In the genomic region with DNA sequence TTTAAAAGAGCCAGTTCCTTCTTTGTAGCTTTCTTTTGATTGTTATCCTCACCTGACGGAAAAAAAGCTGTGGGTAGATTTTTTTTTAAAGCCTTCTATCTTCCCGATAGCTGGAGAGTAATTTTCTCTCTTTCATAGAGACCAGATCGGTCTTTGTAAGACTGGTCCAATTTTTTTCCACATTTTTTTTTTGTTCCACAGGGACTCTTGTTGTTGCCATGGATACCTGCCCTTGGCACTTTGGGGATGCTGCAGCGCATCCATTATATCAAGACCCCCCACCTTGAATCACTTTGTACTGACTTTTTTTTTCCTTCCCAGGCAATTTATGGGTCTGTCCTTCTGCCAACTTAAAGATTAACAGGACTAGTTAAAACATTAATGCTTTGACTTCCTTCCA, we compare ENCODE assay signal across 22 mouse cellular contexts.
A peak's percentile ranks its signal among the peaks of the same experiment; 100 is the strongest.
DNase-seq lines count a peak whose midpoint lies in the region; ATAC-seq and TF ChIP-seq lines count a peak whose summit lies in the region.
"Had no signal": no experiment of that assay in that cellular context is flagged by ENCODE, and none has a peak within 500 bp of the region (broad histone marks: within the 10 kb centered on the region; RNA-seq: fewer than 3 reads in every experiment).

No protein-coding gene starts in this region.

- no peak for ATAC-seq in hindbrain, embryonic 11.5 days (ENCODE audit: low FRiP score)
- ATAC-seq in hindbrain, embryonic 16.5 days: no peak
- ATAC-seq in midbrain, embryonic 14.5 days (ENCODE audit: low FRiP score, low TSS enrichment): no peak
- ATAC-seq in midbrain, embryonic 13.5 days: no peak
- ATAC-seq: forebrain, embryonic 15.5 days; intestine, embryonic 16.5 days had no signal

- H3K4me2 ChIP-seq in hindbrain, embryonic 11.5 days (replicated peaks; ENCODE audit: low read depth, low read length): no peak overlapping the region
- H3K4me2 ChIP-seq in hindbrain, embryonic 16.5 days (ENCODE audit: low read length): no peak overlapping the region
- H3K4me2 ChIP-seq in midbrain, embryonic 14.5 days (ENCODE audit: low read length): no peak overlapping the region
- no peak overlapping the region for H3K4me2 ChIP-seq in midbrain, embryonic 13.5 days (replicated peaks)
- H3K4me2 ChIP-seq: embryonic facial prominence, embryonic 15.5 days; forebrain, embryonic 15.5 days; heart, embryonic 11.5 days; heart, embryonic 15.5 days had no signal

- H3K9me3 ChIP-seq in hindbrain, embryonic 11.5 days (ENCODE audit: control insufficient read depth, low read length): no peaks in the 10 kb centered on the region
- H3K9me3 ChIP-seq in hindbrain, embryonic 16.5 days (ENCODE audit: control insufficient read depth, low read length): no peaks in the 10 kb centered on the region
- H3K9me3 ChIP-seq in midbrain, embryonic 14.5 days (ENCODE audit: control insufficient read depth, low read length): no peaks in the 10 kb centered on the region
- no peaks in the 10 kb centered on the region for H3K9me3 ChIP-seq in midbrain, embryonic 13.5 days
- H3K9me3 ChIP-seq: embryonic facial prominence, embryonic 15.5 days; forebrain, embryonic 10.5 days; forebrain, embryonic 15.5 days; heart, embryonic 15.5 days had no signal

- no peak overlapping the region for H3K9ac ChIP-seq in hindbrain, embryonic 11.5 days (ENCODE audit: low read depth, low read length)
- no peak overlapping the region for H3K9ac ChIP-seq in hindbrain, embryonic 16.5 days (ENCODE audit: low read depth, low read length)
- H3K9ac ChIP-seq in midbrain, embryonic 14.5 days (replicated peaks; ENCODE audit: low read length): no peak overlapping the region
- H3K9ac ChIP-seq in midbrain, embryonic 13.5 days (replicated peaks): no peak overlapping the region
- H3K9ac ChIP-seq: embryonic facial prominence, embryonic 15.5 days; forebrain, embryonic 15.5 days; heart, embryonic 15.5 days had no signal

- no peak for TF ChIP-seq CTCF in brain, embryonic 14.5 days (IDR thresholded peaks at IDR 0.05; ENCODE audit: borderline replicate concordance, extremely low read depth, insufficient read depth, insufficient read length)
- no peak for TF ChIP-seq CTCF in thymus, adult 2 months (IDR thresholded peaks at IDR 0.05; ENCODE audit: borderline replicate concordance, control insufficient read depth, extremely low read depth, insufficient read depth, low read length, poor library complexity)

- H3K27ac ChIP-seq in hindbrain, embryonic 11.5 days (ENCODE audit: low read depth, low read length): no peak overlapping the region
- no peak overlapping the region for H3K27ac ChIP-seq in hindbrain, embryonic 16.5 days (ENCODE audit: low read depth, low read length)
- H3K27ac ChIP-seq in midbrain, embryonic 14.5 days (replicated peaks; ENCODE audit: low read depth, low read length): no peak overlapping the region
- H3K27ac ChIP-seq in midbrain, embryonic 13.5 days: no peak overlapping the region
- no peak overlapping the region for H3K27ac ChIP-seq in thymus, adult 2 months (ENCODE audit: control insufficient read depth, insufficient read depth, low read length)
- H3K27ac ChIP-seq: embryonic facial prominence, embryonic 15.5 days; forebrain, embryonic 10.5 days; forebrain, embryonic 15.5 days; heart, adult 2 months; heart, embryonic 15.5 days had no signal

- no peaks in the 10 kb centered on the region for H3K27me3 ChIP-seq in hindbrain, embryonic 11.5 days (ENCODE audit: control insufficient read depth, insufficient read depth, low read length)
- no peaks in the 10 kb centered on the region for H3K27me3 ChIP-seq in hindbrain, embryonic 16.5 days (replicated peaks; ENCODE audit: control insufficient read depth, insufficient read depth, low read length)
- H3K27me3 ChIP-seq in midbrain, embryonic 14.5 days (ENCODE audit: control insufficient read depth, insufficient read depth, low read length): no peaks in the 10 kb centered on the region
- no peaks in the 10 kb centered on the region for H3K27me3 ChIP-seq in midbrain, embryonic 13.5 days
- no peaks in the 10 kb centered on the region for H3K27me3 ChIP-seq in thymus, adult 2 months (ENCODE audit: control insufficient read depth, insufficient read depth, low read length)
- H3K27me3 ChIP-seq: embryonic facial prominence, embryonic 15.5 days; forebrain, embryonic 15.5 days; heart, embryonic 15.5 days had no signal

- TF ChIP-seq POLR2A in brain, embryonic 14.5 days (IDR thresholded peaks at IDR 0.05; ENCODE audit: borderline replicate concordance, extremely low read depth, insufficient read depth, insufficient read length, poor library complexity, severe bottlenecking): no peak
- TF ChIP-seq POLR2A in thymus, adult 2 months (IDR thresholded peaks at IDR 0.05; ENCODE audit: control insufficient read depth, extremely low read depth, insufficient read depth, low read length, poor library complexity): no peak

- no peaks in the 10 kb centered on the region for H3K36me3 ChIP-seq in hindbrain, embryonic 11.5 days (ENCODE audit: control insufficient read depth, insufficient read depth, low read length)
- H3K36me3 ChIP-seq in hindbrain, embryonic 16.5 days (ENCODE audit: control insufficient read depth, insufficient read depth, low read length): no peaks in the 10 kb centered on the region
- no peaks in the 10 kb centered on the region for H3K36me3 ChIP-seq in midbrain, embryonic 14.5 days (ENCODE audit: control insufficient read depth, insufficient read depth, low read length)
- H3K36me3 ChIP-seq in midbrain, embryonic 13.5 days: no peaks in the 10 kb centered on the region
- no peaks in the 10 kb centered on the region for H3K36me3 ChIP-seq in thymus, adult 2 months (ENCODE audit: control insufficient read depth, insufficient read depth, low read length)
- H3K36me3 ChIP-seq: embryonic facial prominence, embryonic 15.5 days; forebrain, embryonic 10.5 days; forebrain, embryonic 15.5 days; heart, embryonic 15.5 days had no signal

- 52% methylated on average over 4 of the region's 4 CpGs for WGBS in hindbrain, embryonic 11.5 days
- 38% methylated on average over 4 of the region's 4 CpGs for WGBS in hindbrain, embryonic 16.5 days
- WGBS in midbrain, embryonic 14.5 days: 28% methylated on average over 4 of the region's 4 CpGs
- 43% methylated on average over 4 of the region's 4 CpGs for WGBS in midbrain, embryonic 13.5 days
- 96% methylated on average over 4 of the region's 4 CpGs for WGBS in thymus, adult 2 months

- H3K4me1 ChIP-seq in hindbrain, embryonic 11.5 days (replicated peaks; ENCODE audit: control insufficient read depth, insufficient read depth, low read length): no peaks in the 10 kb centered on the region
- H3K4me1 ChIP-seq in hindbrain, embryonic 16.5 days (ENCODE audit: control insufficient read depth, insufficient read depth, low read depth, low read length): no peaks in the 10 kb centered on the region
- H3K4me1 ChIP-seq in midbrain, embryonic 14.5 days (ENCODE audit: control insufficient read depth, insufficient read depth, low read length): no peaks in the 10 kb centered on the region
- H3K4me1 ChIP-seq in midbrain, embryonic 13.5 days (replicated peaks): 0 out of 2 replicates have a peak, but pooled peaks cover 4% of the 10 kb centered on the region
- no peaks in the 10 kb centered on the region for H3K4me1 ChIP-seq in thymus, adult 2 months (replicated peaks; ENCODE audit: control insufficient read depth, insufficient read depth, low read length)
- H3K4me1 ChIP-seq: embryonic facial prominence, embryonic 15.5 days; forebrain, embryonic 10.5 days; forebrain, embryonic 15.5 days; heart, embryonic 15.5 days had no signal

- DNase-seq in hindbrain, embryonic 11.5 days (ENCODE audit: low spot score): peak; percentile 2
- peak; percentile 55 for DNase-seq in midbrain, embryonic 14.5 days
- peak; percentile 1 for DNase-seq in R1 (ENCODE audit: low read depth, low spot score)
- peak; percentile 65 for DNase-seq in brain, embryonic 14.5 days (ENCODE audit: low read depth)
- no peak for DNase-seq in thymus, adult 2 months
- DNase-seq: adrenal gland, adult 8-10 months; adrenal gland, postnatal 36 days; cerebellum, adult 11 months; cerebellum, adult 9-10 months; cerebellum, postnatal 36 days; gastrocnemius, postnatal 14 days; heart, adult 2 months; heart, postnatal 14 days had no signal

- no peak overlapping the region for H3K4me3 ChIP-seq in hindbrain, embryonic 11.5 days (ENCODE audit: low read depth, low read length)
- H3K4me3 ChIP-seq in hindbrain, embryonic 16.5 days (ENCODE audit: low read length): no peak overlapping the region
- no peak overlapping the region for H3K4me3 ChIP-seq in midbrain, embryonic 14.5 days (replicated peaks; ENCODE audit: low read depth, low read length)
- H3K4me3 ChIP-seq in midbrain, embryonic 13.5 days (replicated peaks): no peak overlapping the region
- no peak overlapping the region for H3K4me3 ChIP-seq in thymus, adult 2 months (ENCODE audit: control insufficient read depth, insufficient read depth, low read length)
- H3K4me3 ChIP-seq: embryonic facial prominence, embryonic 15.5 days; erythroblast, embryonic 14.5 days; forebrain, embryonic 10.5 days; forebrain, embryonic 15.5 days; heart, adult 2 months; heart, embryonic 15.5 days had no signal
